Mouse (Mus musculus) embryonic fibroblast, embryonic 13.5 days (primary cell): ENCODE measurements around the gene Mccc1.

Source experiments
- CTCF ChIP-seq: IDR thresholded peaks from 2 replicates; pipeline ENCODE4 v1.5.1; 2011; ENCODE audit warnings: mild to moderate bottlenecking, control low read depth, low read length, moderate library complexity, borderline replicate concordance; ENCODE audit not compliant: insufficient read depth
- POLR2A ChIP-seq: IDR thresholded peaks from 2 replicates; pipeline ENCODE4 v1.6.1; 2011; ENCODE audit warnings: low read depth, mild to moderate bottlenecking, control low read depth, low read length, moderate library complexity

DNA sequence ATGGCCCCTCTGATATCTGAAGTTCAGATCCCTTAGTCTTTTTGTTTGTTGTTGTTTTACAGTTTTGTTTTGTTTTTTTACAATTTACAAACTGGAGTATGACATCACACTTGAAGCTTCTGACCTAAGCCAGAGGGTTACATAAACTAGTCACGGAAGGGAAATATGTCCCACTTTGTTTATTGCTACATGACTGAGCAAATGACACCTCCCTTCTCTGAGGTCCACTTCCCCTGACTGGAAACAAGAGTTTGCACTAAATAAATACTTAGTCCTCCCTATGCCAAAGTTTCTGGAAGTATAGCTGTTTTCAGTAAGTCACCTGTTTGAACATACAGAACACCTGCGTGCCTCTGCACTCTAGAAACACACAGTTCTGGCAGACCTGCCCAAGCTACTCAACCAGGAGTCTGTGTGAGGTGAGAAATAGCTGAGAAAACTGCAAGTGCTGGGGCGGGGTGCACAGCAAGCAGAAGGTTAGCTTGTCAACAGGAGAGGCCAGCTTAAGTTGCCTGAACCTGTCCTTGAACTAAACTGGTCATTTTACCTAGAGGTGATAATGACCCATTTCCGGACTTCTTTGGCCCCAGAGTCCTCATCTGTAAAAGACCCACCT is 59.9 kb downstream of the Mccc1 start:
- TF ChIP-seq POLR2A = no peak
- TF ChIP-seq CTCF = no peak
